Mouse (Mus musculus) right cerebral cortex, adult 2 months (tissue): ENCODE measurements around the gene Crk.
"Not testable (repeated sequence)": the region's sequence is repeated elsewhere in the genome, so short reads cannot be mapped to it uniquely, and the experiment has no call there.

Source experiments
- DNase-seq, 2 experiments: peaks; one replicate each; pipeline ENCODE4 v3.0.0; 2021 to 2022; ENCODE audit warnings: low spot score in 2 of 2

Crk gene

DNA sequence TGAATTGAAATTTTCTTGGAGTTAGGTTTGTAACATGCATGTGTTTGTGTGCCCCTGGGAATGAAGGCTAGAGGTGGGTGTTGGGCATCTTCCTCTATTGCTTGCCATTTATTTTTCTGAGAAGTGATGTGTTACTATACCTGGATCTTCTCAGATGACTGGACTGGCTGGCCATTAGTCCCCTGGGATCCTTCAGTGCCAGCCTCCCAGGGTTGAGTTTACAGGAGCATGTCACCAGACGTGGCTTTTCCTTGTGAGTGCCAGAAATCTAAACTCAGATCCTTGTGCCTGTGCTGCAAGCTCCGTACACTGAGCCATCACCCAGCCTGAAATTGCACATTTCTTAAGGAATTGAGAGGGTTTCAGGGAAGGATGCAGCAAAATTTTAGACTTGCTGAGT, 5.9 kb downstream of the Crk start:
- DNase-seq: no peak

DNA sequence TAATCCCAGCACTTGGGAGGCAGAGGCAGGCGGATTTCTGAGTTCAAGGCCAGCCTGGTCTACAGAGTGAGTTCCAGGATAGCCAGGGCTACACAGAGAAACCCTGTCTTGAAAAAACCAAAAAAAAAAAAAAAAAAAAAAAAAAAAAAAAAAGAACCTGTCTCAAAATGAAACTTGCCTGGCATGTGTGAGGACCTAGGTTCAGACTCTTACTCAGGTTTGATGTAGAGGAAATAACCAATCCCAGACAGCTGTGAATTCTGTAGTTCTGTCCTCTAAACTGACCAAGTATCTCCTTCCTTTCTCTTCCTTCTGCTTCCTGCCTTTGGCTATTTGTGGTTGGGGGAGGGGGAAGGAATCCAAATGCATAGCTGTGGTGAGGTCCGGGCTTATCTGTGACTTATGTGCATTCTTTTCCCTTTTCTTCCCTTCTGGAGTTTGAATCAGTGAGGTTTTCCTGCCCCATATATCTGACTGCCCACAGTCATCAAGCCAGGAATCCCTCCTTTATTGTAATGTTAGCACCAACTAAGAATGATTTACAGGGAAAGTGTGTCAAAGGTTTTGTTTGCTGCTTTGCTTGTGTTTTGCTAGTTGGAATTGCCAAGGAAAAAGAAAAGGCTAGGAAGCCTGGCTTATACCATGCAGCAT, 8.4 kb downstream of the Crk start:
- DNase-seq: no peak

DNA sequence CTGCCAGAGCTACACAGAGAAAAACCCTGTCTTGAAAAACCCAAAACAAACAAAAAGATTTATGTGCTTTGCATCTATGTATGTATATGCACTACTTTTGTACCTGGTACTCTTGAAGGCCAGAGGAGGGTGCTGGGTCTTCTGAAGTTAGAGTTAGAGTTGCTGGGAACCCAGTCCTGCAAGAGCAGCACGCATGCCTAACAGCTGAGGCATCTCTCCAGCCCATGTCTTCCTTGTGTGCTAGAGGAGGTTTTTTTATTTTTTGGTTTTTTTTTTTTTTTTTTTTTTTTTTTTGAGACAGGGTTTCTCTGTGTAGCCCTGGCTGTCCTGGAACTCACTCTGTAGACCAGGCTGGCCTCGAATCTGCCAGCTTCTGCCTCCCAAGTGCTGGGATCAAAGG, 9.1 kb downstream of the Crk start:
- no peak for DNase-seq

DNA sequence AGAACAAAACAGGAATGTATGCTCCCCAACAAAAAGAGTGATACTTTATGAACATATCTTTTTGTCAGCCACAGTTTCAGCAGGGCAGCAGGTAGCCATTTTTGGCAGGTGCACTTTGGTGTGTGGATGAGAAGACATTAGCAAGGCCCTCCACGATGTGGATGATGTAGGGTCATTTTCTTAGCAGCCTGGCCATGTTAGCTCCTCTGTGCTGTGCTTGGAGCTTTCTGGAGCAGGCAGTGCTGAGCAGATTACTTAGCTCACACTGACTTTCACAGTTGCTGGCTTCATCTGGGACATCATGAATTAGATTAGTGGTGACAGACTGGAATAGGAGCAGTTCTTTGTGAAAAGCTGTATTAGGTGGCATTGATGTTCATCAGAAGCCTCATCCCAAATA, 10.9 kb downstream of the Crk start:
- DNase-seq: no peak

DNA sequence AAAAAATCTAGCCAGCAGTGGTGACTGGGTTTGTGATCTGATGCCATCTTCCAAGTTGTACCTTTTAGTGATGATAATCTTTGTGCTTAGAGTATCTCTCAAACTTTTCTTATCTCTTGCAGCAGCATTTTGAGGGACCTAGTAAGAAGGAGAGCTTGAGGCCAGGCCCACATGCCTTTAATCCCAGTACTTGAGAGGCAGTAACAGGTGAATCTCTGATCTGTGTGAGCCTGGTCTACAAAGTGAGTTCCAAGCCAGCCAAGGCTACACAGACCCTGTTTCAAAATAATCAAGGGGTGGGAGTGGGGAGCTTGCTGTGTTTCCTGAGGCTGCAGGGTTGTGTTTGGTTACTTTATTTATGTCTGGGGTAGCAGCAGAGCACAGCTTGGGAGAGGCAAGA, 12.0 kb downstream of the Crk start:
- no peak for DNase-seq

DNA sequence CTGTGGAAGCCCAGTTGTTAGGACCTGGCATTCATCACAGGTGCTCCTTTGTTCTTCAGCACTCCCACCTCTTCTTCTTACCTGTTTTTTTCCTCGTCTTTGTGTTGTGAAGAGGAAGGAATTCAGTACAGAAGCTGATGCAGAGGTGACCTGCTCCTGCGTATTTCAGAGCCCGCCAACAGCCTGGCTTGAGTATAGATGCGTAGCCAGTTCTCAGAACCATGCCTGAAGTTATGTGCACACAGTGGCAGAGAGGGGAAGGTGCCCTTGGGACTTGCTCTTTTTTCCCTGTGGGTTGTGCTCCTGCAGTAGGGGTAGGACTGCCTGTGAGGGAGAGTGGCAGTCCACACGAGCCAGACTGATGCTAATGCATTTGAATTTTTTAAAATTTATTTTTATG, 14.5 kb downstream of the Crk start:
- DNase-seq: no peak

DNA sequence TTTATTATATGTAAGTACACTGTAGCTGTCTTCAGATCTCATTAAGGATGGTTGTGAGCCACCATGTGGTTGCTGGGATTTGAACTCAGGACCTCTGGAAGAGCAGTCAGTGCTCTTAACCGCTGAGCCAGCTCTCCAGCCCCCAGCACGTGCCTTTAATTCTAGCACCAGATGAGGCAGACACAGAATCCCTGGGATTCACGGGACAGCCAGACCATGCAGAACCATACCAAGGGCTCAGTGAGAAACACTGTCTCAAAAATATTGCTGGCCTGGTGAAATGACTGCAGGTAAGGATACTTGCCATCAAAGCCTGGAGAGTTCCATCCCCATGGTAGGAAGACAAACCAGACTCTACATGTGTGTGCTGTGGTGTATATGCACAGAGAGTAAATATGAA, 18.4 kb downstream of the Crk start:
- DNase-seq: not testable (repeated sequence)

DNA sequence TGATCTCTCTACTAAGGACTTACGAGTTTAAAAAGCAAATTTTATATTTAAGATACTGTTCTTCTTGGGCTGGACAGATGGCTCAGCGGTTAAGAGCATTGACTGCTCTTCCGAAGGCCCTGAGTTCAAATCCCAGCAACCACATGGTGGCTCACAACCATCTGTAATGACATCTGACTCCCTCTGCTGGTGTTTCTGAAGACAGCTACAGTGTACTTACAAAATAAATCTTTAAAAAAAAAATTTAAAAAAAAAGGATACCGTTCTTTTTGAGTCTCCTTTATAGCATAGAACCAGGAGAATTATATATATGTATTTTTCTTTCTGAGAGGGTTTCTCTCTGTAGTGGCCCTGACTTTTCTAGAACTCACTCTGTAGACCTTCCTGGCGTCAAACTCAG, 21.5 kb downstream of the Crk start:
- DNase-seq: no peak

DNA sequence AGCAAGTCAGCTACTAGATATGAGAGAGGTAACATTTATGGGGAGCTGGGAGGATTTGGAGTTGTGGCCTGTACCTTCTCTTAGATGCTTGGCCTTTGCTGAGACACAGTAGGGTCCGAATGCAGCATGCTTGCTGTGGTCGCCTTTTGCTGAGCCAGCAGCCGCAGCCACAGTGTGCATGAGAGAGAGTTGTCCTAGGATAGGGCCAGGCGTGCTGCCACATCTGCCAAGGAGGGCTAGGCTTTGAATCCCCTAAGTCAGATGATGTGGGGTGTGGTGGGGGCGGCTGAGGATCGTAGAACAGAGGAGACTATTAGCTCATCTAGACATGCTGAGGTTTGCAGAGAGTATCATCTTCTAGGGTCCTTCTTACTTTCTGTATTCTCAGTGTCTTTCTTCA, 23.7 kb downstream of the Crk start:
- no peak for DNase-seq

DNA sequence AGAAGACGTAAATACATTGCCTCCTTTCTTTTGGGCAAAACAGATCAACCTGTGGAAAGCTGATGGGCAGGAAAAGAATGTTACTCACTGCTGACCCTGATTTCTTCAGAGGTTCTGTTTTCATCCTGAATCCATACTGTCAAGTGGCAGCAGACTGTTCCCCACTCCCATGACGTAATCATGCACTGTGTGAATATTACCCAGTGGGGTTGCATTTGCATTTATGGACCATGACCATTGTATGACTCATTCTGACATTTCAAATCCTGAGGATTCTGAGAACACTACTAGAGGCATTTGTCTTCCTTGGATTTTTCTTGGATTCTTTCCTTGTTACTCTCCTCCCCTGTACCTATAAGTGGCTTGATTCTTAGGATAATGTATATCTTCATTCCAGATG, 24.7 kb downstream of the Crk start:
- no peak for DNase-seq

DNA sequence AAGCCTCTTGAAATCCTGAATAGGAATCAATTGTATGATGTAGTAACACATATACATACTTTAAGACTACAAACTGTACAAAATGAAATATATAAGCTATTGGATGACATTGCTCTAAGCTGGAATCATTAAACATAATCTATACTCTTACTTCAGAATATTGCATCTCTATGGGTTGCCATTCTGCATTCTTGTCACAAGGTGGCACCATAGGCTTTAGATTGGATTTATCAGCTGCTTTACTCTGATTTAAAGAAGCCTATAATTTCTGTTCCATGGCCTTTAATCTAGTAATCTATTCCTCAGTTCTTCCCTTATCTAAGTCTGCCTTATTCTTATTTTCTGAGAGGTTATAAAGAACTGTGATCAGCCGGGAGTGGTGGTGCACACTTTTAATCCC, 34.9 kb downstream of the Crk start:
- no peak for DNase-seq

DNA sequence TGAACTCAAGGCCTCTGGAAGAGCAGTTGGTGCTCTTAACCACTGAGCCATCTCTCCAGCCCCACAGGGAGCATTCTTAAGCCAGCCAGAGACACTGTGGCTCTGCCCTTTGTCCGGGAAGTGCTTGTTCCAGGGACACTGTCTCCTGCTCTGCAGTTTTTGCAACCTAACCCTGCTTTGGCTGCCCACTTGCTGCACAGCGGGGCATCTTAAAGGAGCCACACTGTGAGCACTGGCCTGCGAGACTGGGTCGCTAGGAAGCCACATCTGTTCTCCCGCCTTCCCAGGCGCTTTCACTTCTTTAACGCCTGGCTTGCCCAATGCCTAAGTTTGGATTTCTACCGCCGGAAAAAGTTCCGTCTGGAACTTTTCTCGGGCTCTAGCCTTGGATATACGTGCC, 36.5 kb downstream of the Crk start:
- DNase-seq: no peak

DNA sequence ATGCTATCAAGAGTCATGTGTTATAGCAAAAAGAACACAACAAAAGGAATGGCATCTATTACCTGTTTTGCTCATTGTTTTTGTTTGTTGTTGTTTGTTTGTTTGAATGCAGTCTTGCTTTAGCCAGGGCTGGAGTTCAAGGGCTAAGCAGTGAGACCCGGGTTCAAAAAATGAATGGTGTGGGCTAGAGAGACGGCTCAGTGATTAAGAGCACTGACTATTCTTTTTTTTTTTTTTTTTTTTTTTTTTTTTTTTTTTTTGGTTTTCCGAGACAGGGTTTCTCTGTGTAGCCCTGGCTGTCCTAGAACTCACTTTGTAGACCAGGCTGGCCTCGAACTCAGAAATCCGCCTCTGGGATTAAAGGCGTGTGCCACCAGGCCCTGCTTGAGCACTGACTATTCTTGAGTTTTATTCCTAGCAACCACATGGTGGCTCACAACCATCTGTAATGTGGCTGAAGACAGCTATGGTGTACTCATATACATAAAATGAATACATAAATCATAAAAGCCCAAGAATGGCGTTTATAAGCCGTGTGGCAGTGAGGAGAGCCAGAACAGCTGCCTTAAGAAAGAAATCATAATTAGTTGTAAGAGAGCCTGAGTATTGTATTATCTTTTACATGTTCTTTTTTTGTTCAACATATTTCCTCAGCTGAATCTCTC, 37.7 kb downstream of the Crk start:
- DNase-seq: no peak

DNA sequence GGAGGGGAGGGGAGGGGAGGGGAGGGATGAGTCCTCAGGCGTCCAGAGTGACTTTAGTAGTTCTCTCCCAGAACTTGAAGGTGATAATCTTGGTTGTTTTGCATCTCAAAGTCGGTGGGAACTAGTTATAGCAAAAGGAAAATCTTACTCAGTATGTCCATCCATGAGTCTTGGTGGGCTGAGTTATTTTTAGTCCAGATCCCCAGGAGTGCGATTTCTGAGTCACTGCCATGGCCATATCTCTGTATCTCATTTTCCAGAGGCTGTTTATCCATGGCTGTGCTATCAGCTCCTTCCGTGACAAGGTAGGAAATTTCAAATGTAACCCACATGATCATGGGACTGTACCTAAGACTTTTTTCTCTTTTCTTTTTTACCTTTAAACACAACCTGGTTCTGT, 43.3 kb downstream of the Crk start:
- no peak for DNase-seq

DNA sequence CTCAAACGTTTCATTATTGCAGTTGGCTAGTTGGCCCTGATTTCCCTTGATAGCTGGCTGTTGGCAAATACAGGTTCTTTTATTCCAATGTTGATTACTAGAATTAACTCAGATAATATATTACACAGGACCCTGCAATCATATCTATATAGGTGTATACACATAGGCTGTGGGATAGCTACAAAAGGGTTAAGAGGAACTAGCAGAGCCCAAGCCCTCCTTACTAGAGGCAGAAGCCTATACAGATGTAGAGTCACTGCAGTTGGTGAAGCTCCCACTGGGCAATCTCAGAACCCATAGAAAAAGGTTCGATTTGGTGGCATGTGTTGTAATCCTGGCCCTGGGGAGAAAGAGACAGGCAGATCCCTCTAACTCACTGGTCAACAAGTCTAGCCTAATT, 48.1 kb downstream of the Crk start:
- DNase-seq: no peak

DNA sequence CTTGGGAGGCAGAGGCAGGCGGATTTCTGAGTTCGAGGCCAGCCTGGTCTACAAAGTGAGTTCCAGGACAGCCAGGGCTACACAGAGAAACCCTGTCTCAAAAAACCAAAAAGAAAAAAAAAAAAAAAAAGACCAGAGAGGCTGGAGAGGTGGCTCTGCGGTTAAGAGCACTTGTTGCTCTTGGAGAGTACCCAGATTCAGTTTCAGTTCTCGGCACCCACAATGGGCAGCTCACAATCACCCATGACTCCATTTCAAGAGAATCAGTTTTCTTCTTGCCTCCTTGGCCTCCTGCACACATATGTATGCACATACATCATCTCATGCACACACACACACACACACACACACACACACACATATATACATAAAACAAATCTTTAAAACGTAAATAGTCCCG, 48.6 kb downstream of the Crk start:
- DNase-seq: not testable (repeated sequence)

DNA sequence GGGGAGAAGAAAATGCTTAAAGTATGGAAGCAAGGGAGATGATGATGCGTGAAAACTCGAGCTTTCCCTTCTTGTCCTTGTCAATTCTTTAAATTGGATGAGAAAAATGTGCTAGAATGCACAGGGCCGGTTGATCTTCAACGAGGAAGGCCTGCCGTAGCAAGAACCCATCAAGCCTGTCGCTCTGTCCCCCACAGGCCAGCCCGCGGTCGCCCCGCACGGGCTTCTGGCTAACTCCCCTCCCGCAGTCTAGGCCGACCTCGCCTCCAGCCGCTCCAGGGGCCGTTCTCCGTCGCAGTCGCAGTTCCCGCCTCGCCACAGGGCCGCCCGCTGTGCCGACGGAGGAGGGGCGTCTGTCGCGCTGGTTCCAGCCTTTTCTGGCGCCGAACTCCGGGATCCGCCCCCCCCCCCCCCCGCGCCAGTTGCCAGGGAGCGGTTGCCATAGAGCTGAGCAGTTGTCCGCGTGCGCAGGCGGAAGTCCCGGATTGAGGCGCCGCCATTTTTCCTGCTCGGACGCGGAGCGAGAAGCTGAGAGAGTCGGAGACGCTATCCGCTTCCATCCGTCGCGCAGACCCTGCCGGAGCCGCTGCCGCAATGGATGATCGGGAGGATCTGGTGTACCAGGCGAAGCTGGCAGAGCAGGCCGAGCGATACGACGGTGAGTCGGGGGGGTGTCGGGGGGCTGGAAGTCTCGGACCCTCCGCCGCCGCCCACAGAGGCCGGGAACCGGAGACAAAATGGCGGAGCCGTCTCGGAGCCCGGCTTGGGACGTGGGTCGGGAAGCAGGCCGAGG, 53.6 kb downstream of the Crk start, which contains the start of gene Ywhae:
TSS of gene Ywhae (plus strand) at position 436 of the 793 bp plus-strand sequence.
- DNase-seq: peak; percentile 92 to 94

DNA sequence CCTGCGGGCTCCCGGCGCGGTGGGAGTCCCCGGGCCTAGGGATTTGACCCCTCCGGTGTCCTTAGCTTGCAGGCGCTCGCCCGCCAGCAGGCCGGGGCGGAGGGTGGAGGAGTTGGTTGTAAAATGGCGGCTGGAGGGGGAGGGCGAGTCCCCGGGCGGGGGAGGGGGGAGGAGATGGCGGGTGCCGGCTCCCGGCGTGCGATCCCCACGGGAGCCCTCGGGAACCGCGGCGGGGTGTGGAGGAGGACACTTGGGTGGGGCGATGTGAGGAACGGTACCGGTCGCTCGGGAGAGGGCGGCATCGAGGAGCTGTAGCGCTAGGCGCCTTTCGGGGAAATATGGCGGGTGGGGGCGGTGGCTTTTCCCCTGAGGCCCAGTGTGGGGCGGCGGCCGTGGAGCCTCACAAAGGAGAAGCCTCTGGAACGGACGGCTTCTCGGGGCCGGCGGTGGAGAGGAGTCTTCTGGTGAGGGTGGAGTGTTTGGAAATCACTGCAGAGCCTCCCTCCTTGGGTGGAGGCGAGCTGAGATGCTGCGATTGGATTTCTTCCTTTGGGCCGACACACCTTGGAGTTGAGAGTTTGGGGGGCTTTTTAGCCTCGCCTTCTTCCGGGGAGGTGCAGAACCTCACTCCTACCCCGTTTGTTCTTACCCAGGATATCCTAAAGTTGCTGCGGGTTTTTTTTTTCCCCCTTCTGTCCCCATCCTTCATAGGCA, 54.3 kb downstream of the Crk start:
- DNase-seq: peak in 1 of 2 experiments; percentile 79

DNA sequence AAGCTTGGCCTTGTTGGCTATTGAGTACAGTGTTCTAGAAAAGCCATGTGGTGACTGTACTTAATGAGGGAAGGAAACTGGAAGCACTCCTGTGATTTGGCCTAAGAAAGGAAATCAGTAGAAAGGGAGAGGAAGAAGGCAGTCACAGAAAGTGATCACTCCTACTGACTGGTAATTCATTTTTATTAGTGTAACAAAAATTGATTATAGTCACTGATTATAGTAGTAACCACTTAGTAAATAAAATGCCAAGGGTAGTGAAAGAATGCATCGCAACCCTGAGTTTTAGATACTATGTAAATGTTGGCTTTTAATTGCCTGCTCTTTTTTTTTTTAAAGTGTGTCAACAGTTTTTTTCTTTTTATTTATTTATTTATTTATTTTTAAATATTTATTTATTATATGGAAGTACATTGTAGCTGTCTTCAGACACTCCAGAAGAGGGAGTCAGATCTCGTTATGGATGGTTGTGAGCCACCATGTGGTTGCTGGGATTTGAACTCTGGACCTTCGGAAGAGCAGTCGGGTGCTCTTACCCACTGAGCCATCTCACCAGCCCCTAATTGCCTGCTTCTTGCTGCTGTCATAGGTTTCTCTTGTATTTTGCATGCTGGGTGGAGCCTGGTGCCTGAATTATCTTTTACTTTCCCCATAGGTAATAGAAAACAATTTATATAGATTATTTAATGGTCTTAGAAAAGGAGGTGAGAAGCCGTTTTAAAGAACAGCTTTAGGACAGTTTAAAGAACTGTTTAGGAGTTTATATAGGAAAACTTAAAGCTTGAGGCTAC, 56.6 kb downstream of the Crk start:
- no peak for DNase-seq

DNA sequence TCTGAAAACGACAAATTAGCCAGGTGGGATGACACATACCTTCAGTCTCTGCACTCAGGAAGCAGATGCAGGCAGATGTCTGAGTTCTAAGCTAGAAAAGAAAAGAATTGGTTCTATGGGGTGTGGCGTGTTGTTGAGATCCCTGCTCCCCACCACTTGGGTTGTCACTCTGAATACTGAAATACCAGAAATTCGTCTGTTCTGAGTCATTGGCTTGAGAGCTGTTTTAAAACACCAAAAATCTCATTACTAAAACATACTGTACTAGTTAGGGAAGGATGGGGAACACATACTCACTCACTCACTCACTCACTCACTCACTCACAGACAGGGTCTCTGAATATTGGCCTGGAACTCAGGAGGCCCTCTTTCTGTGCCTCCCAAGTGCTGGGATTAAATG, 57.9 kb downstream of the Crk start:
- no peak for DNase-seq

DNA sequence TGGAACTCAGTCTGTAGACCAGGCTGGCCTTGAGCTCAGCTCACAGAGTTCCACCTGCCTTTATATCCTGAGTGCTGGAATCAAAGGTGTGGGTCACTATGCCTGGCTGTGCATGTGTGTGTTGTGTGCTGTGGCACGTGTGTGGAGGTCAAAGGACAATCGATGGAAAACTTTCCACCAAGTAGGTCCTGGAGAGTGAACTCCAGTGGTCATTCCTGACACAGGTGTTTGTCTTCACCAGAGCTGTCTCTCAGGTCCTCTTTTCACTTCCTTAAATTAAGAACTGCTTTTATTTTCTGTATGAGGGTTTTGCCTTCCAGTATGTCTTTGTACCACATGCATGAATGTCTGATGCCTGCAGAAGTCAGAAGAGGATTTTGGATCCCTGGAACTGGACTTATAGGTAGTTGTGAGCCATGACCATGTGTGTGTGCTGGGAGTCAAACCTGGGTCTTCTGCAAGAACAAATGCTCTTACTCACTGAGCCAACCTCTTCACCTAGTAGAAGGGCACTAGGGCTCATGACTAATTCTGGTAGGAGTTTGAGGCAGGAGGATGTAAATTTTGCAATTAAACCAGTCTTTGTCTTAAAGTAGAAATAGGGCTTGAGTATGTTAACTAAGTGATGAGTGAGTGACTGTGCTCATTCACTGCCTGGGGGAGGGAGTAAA, 58.9 kb downstream of the Crk start:
- no peak for DNase-seq
